Mouse (Mus musculus): ENCODE results near the gene Btrc.

- TF ChIP-seq CTCF (IDR thresholded peaks at IDR 0.05) (no peak), POLR2A (IDR thresholded peaks at IDR 0.05; ENCODE audit: insufficient read depth, low read depth, low read length) (no peak)
Measured at GRCm38 (mm10) chr19:45446631-45447030, 83.1 kb downstream of the Btrc start.

Measured in heart, adult 2 months (tissue).